Mouse (Mus musculus): ENCODE data around the gene Fhad1.

DNA sequence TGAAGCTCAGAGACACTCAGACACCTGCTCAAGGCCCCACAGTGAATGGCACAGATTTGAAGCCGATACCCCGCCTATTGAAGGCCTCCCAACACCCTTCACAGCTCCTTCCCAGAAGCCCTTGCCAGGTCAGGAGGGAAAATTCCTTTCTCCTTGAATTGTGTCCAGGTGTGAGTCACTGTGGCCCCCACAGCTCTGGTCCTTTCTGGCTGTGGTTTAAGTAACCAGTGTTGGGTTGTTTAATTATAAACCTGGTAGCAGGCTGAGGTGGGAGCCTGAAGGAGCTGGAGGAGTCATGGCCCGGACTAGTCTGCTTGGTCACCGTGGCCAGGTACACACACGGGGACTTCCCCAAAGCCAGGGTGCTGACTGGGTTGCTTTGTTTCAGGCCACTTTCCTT lies 32.1 kb upstream of the Fhad1 start:
- TF ChIP-seq CEBPB (IDR thresholded peaks at IDR 0.05; ENCODE audit: low read depth) (no peak), MAX (IDR thresholded peaks at IDR 0.05) (no peak), CTCF (IDR thresholded peaks at IDR 0.05; ENCODE audit: control insufficient read depth, insufficient read depth, insufficient read length) (no peak), MYOG (IDR thresholded peaks at IDR 0.05; ENCODE audit: control insufficient read depth, extremely low read depth, insufficient read length) (no peak), USF1 (IDR thresholded peaks at IDR 0.05; ENCODE audit: low read depth) (no peak), MYOD1 (IDR thresholded peaks at IDR 0.05; ENCODE audit: control insufficient read depth, insufficient read length, low read depth) (no peak)

All from C2C12 (cell line).